Mouse (Mus musculus) intestine, embryonic 14.5 days (tissue): ENCODE measurements around the gene Btk. TPM values are rescaled to one million over a fixed set of nuclear protein-coding genes. Genes with fewer than 3 reads are reported as not detected.

Experiments used
- ATAC-seq: fragments of 200-750 bp; cut with Nextera tagmentation; replicated peaks from 2 replicates; pipeline ENCODE4 v1.8.0; 2017; ENCODE audit warnings: low read depth, moderate number of reproducible peaks, moderate TSS enrichment, moderate library complexity; ENCODE audit not compliant: low FRiP score, low TSS enrichment
- DNase-seq: peaks from one replicate; pipeline ENCODE4 v3.0.0-alpha.2; 2018; ENCODE audit warnings: low spot score
- H3K27ac ChIP-seq: fragments of 300-500 bp; sonication (generic); 2 replicates; pipeline ENCODE4 v1.5.1; 2014; ENCODE audit warnings: low read depth, mild to moderate bottlenecking, control low read depth
- H3K27me3 ChIP-seq: fragments of 300-500 bp; sonication (generic); replicated peaks from 2 replicates; pipeline ENCODE4 v1.6.1; 2014; ENCODE audit warnings: low read length, control low read depth; ENCODE audit not compliant: control insufficient read depth, insufficient read depth
- H3K36me3 ChIP-seq: fragments of 300-500 bp; sonication (generic); 2 replicates; pipeline ENCODE4 v1.6.1; 2014; ENCODE audit warnings: low read length, control low read depth; ENCODE audit not compliant: control insufficient read depth, insufficient read depth
- H3K4me1 ChIP-seq: fragments of 300-500 bp; sonication (generic); replicated peaks from 2 replicates; pipeline ENCODE4 v1.6.1; 2014; ENCODE audit warnings: low read length, control low read depth, mixed read lengths; ENCODE audit not compliant: control insufficient read depth, insufficient read depth
- H3K4me2 ChIP-seq: fragments of 300-500 bp; sonication (generic); 2 replicates; pipeline ENCODE4 v1.6.1; 2014; ENCODE audit warnings: low read length
- H3K4me3 ChIP-seq: fragments of 300-500 bp; sonication (generic); 2 replicates; pipeline ENCODE4 v1.5.1; 2014; ENCODE audit warnings: low read depth, low read length, control low read depth, mixed read lengths
- H3K9ac ChIP-seq: fragments of 300-500 bp; sonication (generic); 2 replicates; pipeline ENCODE4 v1.6.1; 2014; ENCODE audit warnings: mild to moderate bottlenecking, low read length
- H3K9me3 ChIP-seq: fragments of 300-500 bp; sonication (generic); 2 replicates; pipeline ENCODE4 v1.6.1; 2016; ENCODE audit warnings: low read length, control low read depth; ENCODE audit not compliant: control insufficient read depth
- WGBS: fragments of 180-500 bp; shearing (Covaris S2); extraction: QIAGEN DNeasy Blood & Tissue Kit; methylation state at CpG from one replicate; pipeline ENCODE4 v1.1.7; 2014; 5-methylcytosine and 5-hydroxymethylcytosine counted together
- polyA plus RNA-seq: library from polyadenylated mRNA; unstranded; fragments of >200 nt; fragmentation: Nextera tagmentation; extraction: Ambion mirVana; gene quantifications from 2 replicates; pipeline ENCODE4 v1.2.1, GENCODE M21; 2014

The Btk gene
- polyA plus RNA-seq, 1 experiment from 2014 or later, result 0.76 TPM

DNA sequence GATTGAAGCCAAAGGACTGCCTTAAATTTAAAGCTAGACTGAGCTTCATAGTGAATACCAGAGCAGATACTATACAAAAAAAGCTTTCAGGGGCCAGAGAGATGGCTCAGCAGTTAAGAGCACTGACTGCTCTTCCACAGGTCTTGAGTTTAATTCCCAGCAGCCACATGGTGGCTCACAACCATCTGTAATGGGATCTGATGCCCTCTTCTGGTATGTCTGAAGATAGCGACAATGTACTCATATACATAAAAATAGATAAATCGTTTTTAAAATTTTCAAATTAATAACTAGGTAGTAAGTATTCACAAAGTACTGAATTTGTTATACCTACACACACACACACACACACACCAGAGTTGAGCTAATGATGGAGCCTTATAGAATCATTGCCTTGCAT, 50.0 kb downstream of the Btk start:
- Histone ChIP-seq H3K9ac (no peak overlapping the region), H3K9me3 (no peaks in the 10 kb centered on the region), H3K4me1 (no peaks in the 10 kb centered on the region), H3K27ac (no peak overlapping the region), H3K4me3 (no peak overlapping the region), H3K4me2 (no peak overlapping the region), H3K27me3 (no peaks in the 10 kb centered on the region), H3K36me3 (no peaks in the 10 kb centered on the region)
- 83% methylated on average over 2 of the region's 2 CpGs for WGBS
- DNase-seq (no peak), ATAC-seq (no peak)

- H3K9ac ChIP-seq, result no peak overlapping the region
- H3K36me3 ChIP-seq, result no peaks in the 10 kb centered on the region
- H3K27ac ChIP-seq, result no peak overlapping the region
- no peaks in the 10 kb centered on the region for H3K27me3 ChIP-seq
- ATAC-seq, result no peak
- H3K4me2 ChIP-seq, result no peak overlapping the region
- DNase-seq, result no peak
- WGBS, result 82% methylated on average over 4 of the region's 4 CpGs
- no peak overlapping the region for H3K4me3 ChIP-seq
- H3K9me3 ChIP-seq, result no peaks in the 10 kb centered on the region
- no peaks in the 10 kb centered on the region for H3K4me1 ChIP-seq
Observed at GRCm38 (mm10) chrX:134525260-134525659, 58.1 kb downstream of the Btk start.

DNA sequence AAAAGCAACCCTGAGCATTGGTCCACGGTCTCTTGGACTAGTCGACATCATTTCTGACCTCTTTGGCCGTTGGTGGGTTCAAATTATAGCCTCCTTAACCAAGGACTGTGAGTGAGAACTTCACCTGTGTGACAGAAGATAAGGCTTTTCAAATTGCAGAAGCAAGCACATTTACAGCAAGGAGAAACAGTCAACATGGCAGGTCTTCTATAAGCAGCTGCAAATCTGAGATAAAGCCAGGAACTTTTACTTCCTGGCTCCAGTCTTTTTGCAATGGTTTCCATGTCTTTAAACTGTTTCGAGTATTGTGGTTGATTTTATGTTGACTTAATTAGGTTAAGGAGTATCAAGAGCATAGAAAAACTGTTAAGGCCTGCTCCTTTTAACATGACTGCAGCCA, 59.6 kb downstream of the Btk start:
- no peak overlapping the region for H3K4me2 ChIP-seq
- ATAC-seq (no peak), DNase-seq (no peak)
- H3K9ac ChIP-seq, result no peak overlapping the region
- H3K4me3 ChIP-seq, result no peak overlapping the region
- no peaks in the 10 kb centered on the region for H3K36me3 ChIP-seq
- no peaks in the 10 kb centered on the region for H3K9me3 ChIP-seq
- 80% methylated on average over 4 of the region's 4 CpGs for WGBS
- no peak overlapping the region for H3K27ac ChIP-seq
- H3K4me1 ChIP-seq, result no peaks in the 10 kb centered on the region
- no peaks in the 10 kb centered on the region for H3K27me3 ChIP-seq

DNA sequence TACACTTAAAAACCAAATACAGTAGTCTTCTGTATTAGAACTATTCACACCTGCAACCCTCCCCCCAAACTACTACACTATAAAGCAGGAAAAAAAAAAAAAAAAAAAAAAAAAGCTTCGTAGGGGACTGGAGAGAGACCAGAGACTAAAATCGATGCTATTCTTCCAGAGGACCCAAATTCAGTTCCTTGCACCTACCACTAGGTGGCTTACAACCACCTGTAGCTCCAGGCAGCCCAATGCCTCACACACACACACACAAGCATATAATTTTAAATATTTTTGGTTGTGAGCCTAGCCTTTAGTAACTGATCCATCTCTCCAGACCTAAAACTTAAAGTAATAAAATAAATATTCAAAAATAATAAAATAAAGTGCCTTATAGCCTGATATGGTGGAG, 73.9 kb downstream of the Btk start:
- H3K27ac ChIP-seq, result no peak overlapping the region
- H3K9ac ChIP-seq, result no peak overlapping the region
- no peak for DNase-seq
- H3K9me3 ChIP-seq, result no peaks in the 10 kb centered on the region
- H3K36me3 ChIP-seq, result no peaks in the 10 kb centered on the region
- H3K4me2 ChIP-seq, result no peak overlapping the region
- WGBS, result 35% methylated on average over 2 of the region's 2 CpGs
- no peaks in the 10 kb centered on the region for H3K4me1 ChIP-seq
- H3K4me3 ChIP-seq, result no peak overlapping the region
- ATAC-seq, result no peak
- no peaks in the 10 kb centered on the region for H3K27me3 ChIP-seq

GRCm38 (mm10) chrX:134507977-134508376, 75.4 kb downstream of the Btk start:
- Histone ChIP-seq H3K4me1 (no peaks in the 10 kb centered on the region), H3K9me3 (no peaks in the 10 kb centered on the region), H3K27me3 (no peaks in the 10 kb centered on the region), H3K4me2 (no peak overlapping the region), H3K27ac (no peak overlapping the region), H3K9ac (no peak overlapping the region), H3K4me3 (no peak overlapping the region), H3K36me3 (no peaks in the 10 kb centered on the region)
- DNase-seq, result no peak
- no peak for ATAC-seq
- 68% methylated on average over 6 of the region's 6 CpGs for WGBS

DNA sequence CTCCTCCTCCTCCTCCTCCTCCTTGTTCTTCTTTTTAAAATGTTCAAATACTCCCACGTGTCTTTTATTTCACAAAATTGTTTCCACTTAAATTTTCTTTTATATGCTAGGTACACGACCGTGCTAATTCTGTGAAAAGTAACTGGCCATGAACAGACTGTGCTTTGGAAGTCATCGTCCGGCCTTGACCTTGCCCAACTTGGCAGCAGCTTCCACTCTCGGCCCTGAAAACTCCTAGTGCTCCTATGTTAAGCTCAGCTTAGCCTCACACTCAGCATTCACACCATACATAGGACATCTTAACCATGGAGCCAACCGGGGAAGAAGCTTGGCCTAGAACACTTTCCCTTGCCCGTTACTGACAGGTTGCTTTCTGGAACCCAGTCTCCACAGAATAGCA, 82.7 kb downstream of the Btk start:
- Histone ChIP-seq H3K36me3 (no peaks in the 10 kb centered on the region), H3K9ac (no peak overlapping the region), H3K4me3 (no peak overlapping the region), H3K27ac (no peak overlapping the region), H3K4me2 (no peak overlapping the region), H3K9me3 (no peaks in the 10 kb centered on the region), H3K27me3 (no peaks in the 10 kb centered on the region), H3K4me1 (no peaks in the 10 kb centered on the region)
- WGBS, result 87% methylated on average over 8 of the region's 8 CpGs
- DNase-seq (no peak), ATAC-seq (no peak)

Other genes with a start within 250 kb of the Btk start
- 1.6 and 2.0 TPM in 2 replicates for gene Drp2, start 179.0 kb downstream of the Btk start, polyA plus RNA-seq
- gene Taf7l, start 107.1 kb downstream of the Btk start, polyA plus RNA-seq, result 0.15 TPM in 1 of 2 replicates, not detected in the other
- gene Timm8a1, start 41.7 kb downstream of the Btk start, polyA plus RNA-seq, result 115 and 122 TPM in 2 replicates
- gene Rpl36a, start 2.1 kb upstream of the Btk start, polyA plus RNA-seq, result 523 and 609 TPM in 2 replicates
- 7.1 and 7.4 TPM in 2 replicates for gene Gla, start 17.6 kb upstream of the Btk start, polyA plus RNA-seq
- 84.7 and 93.2 TPM in 2 replicates for gene Hnrnph2, start 17.6 kb upstream of the Btk start, polyA plus RNA-seq
- 4.3 and 4.6 TPM in 2 replicates for gene Armcx4, start 102.9 kb upstream of the Btk start, polyA plus RNA-seq
- 40.7 and 44.5 TPM in 2 replicates for gene Armcx1, start 134.4 kb upstream of the Btk start, polyA plus RNA-seq
- 21.6 and 22.7 TPM in 2 replicates for gene Armcx6, start 167.8 kb upstream of the Btk start, polyA plus RNA-seq
- gene Armcx3, start 173.0 kb upstream of the Btk start, polyA plus RNA-seq, result 68.2 and 72.7 TPM in 2 replicates
- 49.5 and 55.9 TPM in 2 replicates for gene Armcx2, start 225.7 kb upstream of the Btk start, polyA plus RNA-seq